Mouse (Mus musculus) cerebellum, adult 2 months (tissue): ENCODE data around the gene Glul.

Source experiments
- CTCF ChIP-seq: fragments of 200-500 bp; IDR thresholded peaks from 2 replicates; pipeline ENCODE4 v1.5.1; 2011; ENCODE audit warnings: low read depth, mild to moderate bottlenecking, control low read depth, low read length, moderate library complexity, borderline replicate concordance; ENCODE audit not compliant: insufficient read depth
- POLR2A ChIP-seq: fragments of 200-500 bp; IDR thresholded peaks from 2 replicates; pipeline ENCODE4 v1.6.1; 2011; ENCODE audit warnings: low read length, control low read depth, borderline replicate concordance; ENCODE audit not compliant: insufficient read depth

- no peak for TF ChIP-seq POLR2A
- no peak for TF ChIP-seq CTCF
These were observed 13.6 kb upstream of the Glul start for GRCm38 (mm10) chr1:153886024-153886633.
